Mouse (Mus musculus): ENCODE results near the gene Cecr2. TPM values are rescaled to one million over a fixed set of nuclear protein-coding genes. Genes with fewer than 3 reads are reported as not detected.

Gene Cecr2
- total and polyA plus RNA-seq, 3 experiments, result 2.5 to 24.9 (median 6.2) TPM

DNA sequence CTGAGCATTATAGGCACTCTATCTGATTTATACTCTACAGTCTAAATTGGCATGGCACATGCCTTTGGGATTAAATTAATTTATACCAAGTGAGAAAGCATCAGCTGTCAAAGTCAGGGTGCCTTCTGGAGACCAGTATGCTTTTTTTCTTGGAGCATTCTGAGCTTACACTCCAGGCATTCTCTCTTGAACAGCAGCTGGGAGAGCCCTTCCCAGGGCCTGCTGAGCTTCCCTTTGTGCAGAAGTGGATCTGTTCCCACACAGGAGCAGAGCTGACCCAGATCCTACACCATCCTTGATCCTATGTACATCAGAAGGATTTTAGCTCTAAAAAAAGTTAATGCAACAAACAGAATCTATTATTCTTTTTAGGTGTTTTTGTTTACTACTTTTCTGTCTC is 49.7 kb downstream of the Cecr2 start:
- Histone ChIP-seq H3K9me3 (replicated peaks) (no peaks in the 10 kb centered on the region), H3K4me3 (ENCODE audit: low read depth, low read length) (no peak overlapping the region), H3K36me3 (replicated peaks) (no peaks in the 10 kb centered on the region), H3K27me3 (ENCODE audit: insufficient read depth, low read length) (no peaks in the 10 kb centered on the region; the same call in 1 of the 2 replicates), H3K4me1 (ENCODE audit: insufficient read depth, low read depth, low read length) (no peaks in the 10 kb centered on the region)
- TF ChIP-seq GATA2 (IDR thresholded peaks at IDR 0.05; ENCODE audit: borderline replicate concordance, low read depth, low read length), result no peak
- no peak for TF ChIP-seq CTCF (IDR thresholded peaks at IDR 0.05; ENCODE audit: low read depth, low read length)
- TF ChIP-seq POLR2AphosphoS5 (IDR thresholded peaks at IDR 0.05; ENCODE audit: insufficient replicate concordance, low read depth, low read length), result no peak
- TF ChIP-seq GATA1 (IDR thresholded peaks at IDR 0.05; ENCODE audit: borderline replicate concordance, low read length), result no peak
- TF ChIP-seq TAL1 (conservative IDR thresholded peaks at IDR 0.05; ENCODE audit: low read depth, low read length), result no peak
- ATAC-seq (ENCODE audit: extremely low read depth, insufficient number of reproducible peaks, low FRiP score, poor library complexity, severe bottlenecking) (no peak), DNase-seq (ENCODE audit: low spot score) (no peak)

DNA sequence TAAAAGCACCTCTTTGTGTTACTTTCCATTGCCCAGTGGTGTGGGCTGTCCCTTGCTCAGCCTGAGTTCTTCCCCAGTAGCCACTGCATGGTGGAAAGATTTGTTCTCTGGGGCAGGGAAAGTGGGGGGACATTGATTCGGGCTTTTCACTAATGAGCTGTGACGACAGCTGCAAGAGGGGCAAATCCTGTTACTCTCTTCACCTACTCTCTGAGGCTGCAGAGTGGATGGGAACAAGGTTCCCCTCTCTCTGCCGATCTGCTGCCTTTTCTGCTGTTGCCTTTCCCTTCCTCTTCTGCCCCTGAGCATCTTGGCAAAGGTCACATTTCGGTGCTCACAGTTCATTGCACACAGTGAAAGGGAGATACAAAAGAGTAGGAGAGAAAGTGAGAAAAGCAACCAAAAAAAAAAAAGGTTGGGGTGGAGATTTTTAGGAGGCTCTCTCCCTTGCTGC is 50.4 kb downstream of the Cecr2 start:
- Histone ChIP-seq H3K4me1 (ENCODE audit: insufficient read depth, low read depth, low read length) (no peaks in the 10 kb centered on the region), H3K27me3 (ENCODE audit: insufficient read depth, low read length) (no peaks in the 10 kb centered on the region; the same call in 1 of the 2 replicates), H3K4me3 (ENCODE audit: low read depth, low read length) (no peak overlapping the region), H3K36me3 (replicated peaks) (no peaks in the 10 kb centered on the region), H3K9me3 (replicated peaks) (no peaks in the 10 kb centered on the region)
- DNase-seq (ENCODE audit: low spot score), result no peak
- no peak for TF ChIP-seq GATA2 (IDR thresholded peaks at IDR 0.05; ENCODE audit: borderline replicate concordance, low read depth, low read length)
- no peak for TF ChIP-seq TAL1 (conservative IDR thresholded peaks at IDR 0.05; ENCODE audit: low read depth, low read length)
- TF ChIP-seq GATA1 (IDR thresholded peaks at IDR 0.05; ENCODE audit: borderline replicate concordance, low read length), result no peak
- no peak for TF ChIP-seq POLR2AphosphoS5 (IDR thresholded peaks at IDR 0.05; ENCODE audit: insufficient replicate concordance, low read depth, low read length)
- TF ChIP-seq CTCF (IDR thresholded peaks at IDR 0.05; ENCODE audit: low read depth, low read length), result no peak
- ATAC-seq (ENCODE audit: extremely low read depth, insufficient number of reproducible peaks, low FRiP score, poor library complexity, severe bottlenecking), result no peak

DNA sequence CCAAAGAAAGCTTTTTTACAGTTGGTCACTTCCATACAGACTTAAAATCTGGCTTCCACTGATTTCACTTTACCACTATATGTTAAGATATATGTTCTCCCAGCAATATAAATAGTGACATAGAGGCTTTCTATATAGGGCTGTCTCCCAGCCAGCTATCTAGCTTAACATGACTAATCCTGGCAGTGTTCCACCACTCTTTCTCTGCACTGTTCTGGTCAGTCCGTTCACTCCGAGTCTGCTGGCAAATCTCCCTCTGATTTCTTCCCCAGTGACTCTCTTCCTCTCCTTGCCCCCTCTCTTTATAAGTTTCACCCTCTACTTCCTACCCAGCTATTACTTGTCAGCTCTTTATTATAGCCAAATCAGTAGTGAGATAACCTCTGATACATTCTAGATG is 59.8 kb downstream of the Cecr2 start:
- DNase-seq (ENCODE audit: low spot score) (no peak), ATAC-seq (ENCODE audit: extremely low read depth, insufficient number of reproducible peaks, low FRiP score, poor library complexity, severe bottlenecking) (no peak)
- no peaks in the 10 kb centered on the region for H3K9me3 ChIP-seq (replicated peaks)
- no peaks in the 10 kb centered on the region for H3K4me1 ChIP-seq (ENCODE audit: insufficient read depth, low read depth, low read length)
- TF ChIP-seq POLR2AphosphoS5 (IDR thresholded peaks at IDR 0.05; ENCODE audit: insufficient replicate concordance, low read depth, low read length) (no peak), TAL1 (conservative IDR thresholded peaks at IDR 0.05; ENCODE audit: low read depth, low read length) (no peak)
- no peak overlapping the region for H3K4me3 ChIP-seq (ENCODE audit: low read depth, low read length)
- H3K27me3 ChIP-seq (ENCODE audit: insufficient read depth, low read length), result no peaks in the 10 kb centered on the region; the same call in 1 of the 2 replicates
- H3K36me3 ChIP-seq (replicated peaks), result no peaks in the 10 kb centered on the region

DNA sequence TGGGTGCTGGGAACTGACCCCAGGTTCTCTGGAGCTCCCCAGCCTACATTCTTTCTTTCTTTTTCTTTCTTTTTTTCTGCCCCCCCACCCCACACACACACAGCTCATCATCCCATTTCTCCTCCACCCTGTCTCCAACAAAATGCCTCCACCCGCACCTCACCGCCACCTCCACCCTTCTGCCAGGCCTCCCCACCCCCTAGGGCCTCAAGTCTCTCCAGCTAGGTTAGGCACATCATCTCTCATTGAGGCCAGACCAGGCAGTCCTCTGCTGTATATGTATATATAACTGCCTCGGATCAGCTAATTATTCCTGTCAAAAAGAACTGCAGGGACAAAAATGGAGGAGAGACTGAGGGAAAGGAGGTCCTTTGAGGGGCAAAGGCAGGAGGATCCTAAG is 69.8 kb downstream of the Cecr2 start:
- DNase-seq (ENCODE audit: low spot score) (no peak), ATAC-seq (ENCODE audit: extremely low read depth, insufficient number of reproducible peaks, low FRiP score, poor library complexity, severe bottlenecking) (no peak)
- Histone ChIP-seq H3K36me3 (replicated peaks) (peaks cover 2% of the 10 kb centered on the region), H3K27me3 (ENCODE audit: insufficient read depth, low read length) (peaks cover 3% of the 10 kb centered on the region; the same call in 1 of the 2 replicates), H3K4me3 (ENCODE audit: low read depth, low read length) (no peak overlapping the region), H3K4me1 (ENCODE audit: insufficient read depth, low read depth, low read length) (no peaks in the 10 kb centered on the region; the same call in 1 of the 2 replicates), H3K9me3 (replicated peaks) (no peaks in the 10 kb centered on the region)
- no peak for TF ChIP-seq TAL1 (conservative IDR thresholded peaks at IDR 0.05; ENCODE audit: low read depth, low read length)
- no peak for TF ChIP-seq POLR2AphosphoS5 (IDR thresholded peaks at IDR 0.05; ENCODE audit: insufficient replicate concordance, low read depth, low read length)
- TF ChIP-seq GATA2 (IDR thresholded peaks at IDR 0.05; ENCODE audit: borderline replicate concordance, low read depth, low read length), result no peak
- no peak for TF ChIP-seq CTCF (IDR thresholded peaks at IDR 0.05; ENCODE audit: low read depth, low read length)
- no peak for TF ChIP-seq GATA1 (IDR thresholded peaks at IDR 0.05; ENCODE audit: borderline replicate concordance, low read length)

DNA sequence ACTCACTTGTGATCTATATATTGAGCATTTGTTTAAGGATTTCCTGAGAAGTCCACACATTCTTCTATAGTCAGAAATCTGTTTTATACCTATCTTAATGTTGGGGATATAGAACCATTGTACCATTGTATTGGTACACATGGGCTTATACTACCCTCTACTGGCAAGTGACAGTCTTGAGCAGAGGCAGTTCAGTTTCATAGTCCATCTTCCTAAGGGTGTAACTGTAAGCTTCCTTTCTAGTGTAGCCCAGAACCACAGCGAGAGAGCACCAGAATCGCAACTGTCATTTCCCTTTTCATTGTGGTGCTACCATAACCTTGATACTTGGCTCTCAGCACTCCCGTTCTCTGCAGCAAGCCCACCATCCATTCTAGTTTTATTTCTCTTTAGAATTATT is 70.4 kb downstream of the Cecr2 start:
- DNase-seq (ENCODE audit: low spot score) (peak; percentile 8), ATAC-seq (ENCODE audit: extremely low read depth, insufficient number of reproducible peaks, low FRiP score, poor library complexity, severe bottlenecking) (no peak)
- H3K4me1 ChIP-seq (ENCODE audit: insufficient read depth, low read depth, low read length), result no peaks in the 10 kb centered on the region; the same call in 1 of the 2 replicates
- no peaks in the 10 kb centered on the region for H3K9me3 ChIP-seq (replicated peaks)
- H3K27me3 ChIP-seq (ENCODE audit: insufficient read depth, low read length), result peaks cover 3% of the 10 kb centered on the region; the same call in 1 of the 2 replicates
- no peak overlapping the region for H3K4me3 ChIP-seq (ENCODE audit: low read depth, low read length)
- TF ChIP-seq CTCF (IDR thresholded peaks at IDR 0.05; ENCODE audit: low read depth, low read length) (peak; percentile 30; the same call in 1 of the 2 replicates), TAL1 (conservative IDR thresholded peaks at IDR 0.05; ENCODE audit: low read depth, low read length) (no peak)
- H3K36me3 ChIP-seq (replicated peaks), result peaks cover 2% of the 10 kb centered on the region

DNA sequence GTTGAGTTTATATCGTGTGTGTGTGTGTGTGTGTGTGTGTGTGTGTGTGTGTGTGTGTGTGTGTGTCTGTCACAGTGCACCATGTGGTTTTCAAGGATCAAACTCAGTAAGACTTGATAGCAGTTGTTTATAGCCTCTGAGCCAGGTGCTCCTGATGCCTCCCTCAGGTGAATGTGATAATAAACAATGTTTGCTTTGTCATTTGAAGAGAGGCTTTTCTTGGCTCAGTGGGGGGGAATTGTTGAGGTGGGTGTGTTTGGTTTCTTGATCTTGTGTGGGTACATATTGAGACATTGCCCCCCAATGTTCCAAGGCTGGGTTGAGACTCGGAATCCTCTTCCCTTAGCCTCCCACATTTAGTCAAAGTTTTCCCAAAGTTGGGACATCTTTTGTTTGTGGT is 77.0 kb downstream of the Cecr2 start:
- Histone ChIP-seq H3K4me3 (ENCODE audit: low read depth, low read length) (no peak overlapping the region), H3K9me3 (replicated peaks) (no peaks in the 10 kb centered on the region), H3K27me3 (ENCODE audit: insufficient read depth, low read length) (peaks cover 13% of the 10 kb centered on the region; the same call in 1 of the 2 replicates), H3K36me3 (replicated peaks) (peaks cover under 1% of the 10 kb centered on the region), H3K4me1 (ENCODE audit: insufficient read depth, low read depth, low read length) (no peaks in the 10 kb centered on the region)
- no peak for TF ChIP-seq GATA1 (IDR thresholded peaks at IDR 0.05; ENCODE audit: borderline replicate concordance, low read length)
- no peak for TF ChIP-seq TAL1 (conservative IDR thresholded peaks at IDR 0.05; ENCODE audit: low read depth, low read length)
- TF ChIP-seq GATA2 (IDR thresholded peaks at IDR 0.05; ENCODE audit: borderline replicate concordance, low read depth, low read length), result no peak
- no peak for TF ChIP-seq CTCF (IDR thresholded peaks at IDR 0.05; ENCODE audit: low read depth, low read length)
- TF ChIP-seq POLR2AphosphoS5 (IDR thresholded peaks at IDR 0.05; ENCODE audit: insufficient replicate concordance, low read depth, low read length), result no peak
- DNase-seq (ENCODE audit: low spot score) (no peak), ATAC-seq (ENCODE audit: extremely low read depth, insufficient number of reproducible peaks, low FRiP score, poor library complexity, severe bottlenecking) (no peak)

DNA sequence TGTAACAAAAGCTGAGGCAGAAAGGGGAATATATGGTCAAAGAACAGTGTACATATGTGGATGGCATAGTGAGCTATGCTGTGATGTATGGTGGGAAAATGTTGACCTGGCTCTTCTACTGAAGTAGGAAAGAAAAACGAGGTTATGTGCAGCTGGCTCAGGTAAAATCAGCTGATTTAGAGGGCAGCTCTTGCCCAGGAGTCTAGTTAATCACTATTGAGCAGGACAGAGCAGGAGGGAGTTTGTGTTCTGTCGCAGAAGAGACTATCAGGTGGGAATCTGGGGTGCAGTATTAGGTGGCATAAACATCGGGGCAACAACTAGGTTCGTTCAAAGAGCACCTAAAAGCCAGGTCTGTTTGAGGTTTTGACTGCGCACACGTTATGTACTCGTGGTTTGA is 78.1 kb downstream of the Cecr2 start:
- DNase-seq (ENCODE audit: low spot score) (no peak), ATAC-seq (ENCODE audit: extremely low read depth, insufficient number of reproducible peaks, low FRiP score, poor library complexity, severe bottlenecking) (no peak)
- Histone ChIP-seq H3K27me3 (ENCODE audit: insufficient read depth, low read length) (peaks cover 11% of the 10 kb centered on the region; the same call in 1 of the 2 replicates), H3K4me3 (ENCODE audit: low read depth, low read length) (no peak overlapping the region), H3K36me3 (replicated peaks) (no peaks in the 10 kb centered on the region), H3K4me1 (ENCODE audit: insufficient read depth, low read depth, low read length) (no peaks in the 10 kb centered on the region), H3K9me3 (replicated peaks) (no peaks in the 10 kb centered on the region)
- TF ChIP-seq CTCF (IDR thresholded peaks at IDR 0.05; ENCODE audit: low read depth, low read length) (no peak), POLR2AphosphoS5 (IDR thresholded peaks at IDR 0.05; ENCODE audit: insufficient replicate concordance, low read depth, low read length) (no peak), TAL1 (conservative IDR thresholded peaks at IDR 0.05; ENCODE audit: low read depth, low read length) (no peak), GATA2 (IDR thresholded peaks at IDR 0.05; ENCODE audit: borderline replicate concordance, low read depth, low read length) (no peak), GATA1 (IDR thresholded peaks at IDR 0.05; ENCODE audit: borderline replicate concordance, low read length) (no peak)
